Mouse (Mus musculus) hindbrain, embryonic 10.5 days (tissue): ENCODE measurements at regions not wholly inside any gene's neighbourhood (a gene's known extent, or its start where the extent isn't known, plus 50 kb on each side); places are given as distances from the start of the nearest gene placed in this dataset.

Experiments used
- DNase-seq: peaks from one replicate; pipeline ENCODE4 v3.0.0-alpha.2; 2017; ENCODE audit warnings: low spot score
- H3K27ac ChIP-seq: fragments of 300-500 bp; sonication (generic); 2 replicates; pipeline ENCODE4 v1.5.1; 2016; ENCODE audit warnings: mild to moderate bottlenecking, moderate library complexity
- H3K27me3 ChIP-seq: fragments of 300-500 bp; sonication (generic); 2 replicates; pipeline ENCODE4 v1.6.1; 2016; ENCODE audit warnings: mild to moderate bottlenecking; ENCODE audit not compliant: poor library complexity, insufficient read depth, severe bottlenecking
- H3K36me3 ChIP-seq: fragments of 300-500 bp; sonication (generic); 2 replicates; pipeline ENCODE4 v1.6.1; 2016; ENCODE audit warnings: mild to moderate bottlenecking, moderate library complexity
- H3K4me1 ChIP-seq: fragments of 300-500 bp; sonication (generic); replicated peaks from 2 replicates; pipeline ENCODE4 v1.6.1; 2016; ENCODE audit warnings: mild to moderate bottlenecking
- H3K4me3 ChIP-seq: fragments of 300-500 bp; sonication (generic); 2 replicates; pipeline ENCODE4 v1.5.1; 2016; ENCODE audit warnings: mild to moderate bottlenecking, moderate library complexity
- H3K9me3 ChIP-seq: fragments of 300-500 bp; sonication (generic); 2 replicates; pipeline ENCODE4 v1.6.1; 2016; ENCODE audit warnings: mild to moderate bottlenecking, moderate library complexity
- WGBS: fragments of 180-500 bp; shearing (Covaris S2); methylation state at CpG from one replicate; pipeline ENCODE4 v1.1.7; 2016; 5-methylcytosine and 5-hydroxymethylcytosine counted together

GRCm38 (mm10) chr16:55168433-55168832, 129.4 kb downstream of the Zpld1 start:
- H3K27ac ChIP-seq: no peak overlapping the region
- WGBS: 87% methylated on average over 2 of the region's 2 CpGs
- H3K27me3 ChIP-seq: no peaks in the 10 kb centered on the region
- peaks cover 5% of the 10 kb centered on the region; the same call in 1 of the 2 replicates for H3K4me1 ChIP-seq
- no peaks in the 10 kb centered on the region for H3K9me3 ChIP-seq
- H3K36me3 ChIP-seq: no peaks in the 10 kb centered on the region
- no peak for DNase-seq
- H3K4me3 ChIP-seq: no peak overlapping the region

GRCm38 (mm10) chr16:55166181-55166848, 131.5 kb downstream of the Zpld1 start:
- no peaks in the 10 kb centered on the region for H3K36me3 ChIP-seq
- no peaks in the 10 kb centered on the region for H3K27me3 ChIP-seq
- peaks cover 5% of the 10 kb centered on the region; the same call in 1 of the 2 replicates for H3K4me1 ChIP-seq
- H3K9me3 ChIP-seq: no peaks in the 10 kb centered on the region
- peak; percentile 13 for DNase-seq
- H3K27ac ChIP-seq: no peak overlapping the region; the same call in 1 of the 2 replicates
- no peak overlapping the region for H3K4me3 ChIP-seq
- WGBS: 60% methylated on average over 8 of the region's 8 CpGs

GRCm38 (mm10) chr16:55162926-55163325, 134.9 kb downstream of the Zpld1 start:
- no peak for DNase-seq
- no peaks in the 10 kb centered on the region for H3K9me3 ChIP-seq
- H3K27me3 ChIP-seq: no peaks in the 10 kb centered on the region
- peaks cover 5% of the 10 kb centered on the region; the same call in 1 of the 2 replicates for H3K4me1 ChIP-seq
- H3K4me3 ChIP-seq: no peak overlapping the region
- 87% methylated on average over 6 of the region's 6 CpGs for WGBS
- no peaks in the 10 kb centered on the region for H3K36me3 ChIP-seq
- no peak overlapping the region for H3K27ac ChIP-seq

GRCm38 (mm10) chr16:55151726-55152125, 146.1 kb downstream of the Zpld1 start:
- no peaks in the 10 kb centered on the region for H3K9me3 ChIP-seq
- no peaks in the 10 kb centered on the region for H3K4me1 ChIP-seq
- WGBS: 55% methylated on average over 4 of the region's 4 CpGs
- H3K27me3 ChIP-seq: no peaks in the 10 kb centered on the region
- DNase-seq: no peak
- no peak overlapping the region for H3K27ac ChIP-seq
- H3K36me3 ChIP-seq: no peaks in the 10 kb centered on the region
- no peak overlapping the region for H3K4me3 ChIP-seq

- Histone ChIP-seq H3K4me1 (no peaks in the 10 kb centered on the region), H3K36me3 (no peaks in the 10 kb centered on the region), H3K9me3 (no peaks in the 10 kb centered on the region), H3K27me3 (no peaks in the 10 kb centered on the region), H3K27ac (no peak overlapping the region), H3K4me3 (no peak overlapping the region)
- no peak for DNase-seq
- WGBS: 88% methylated on average over 6 of the region's 6 CpGs
These were observed 155.2 kb downstream of the Zpld1 start for GRCm38 (mm10) chr16:55142431-55143173.

GRCm38 (mm10) chr16:55134961-55135360, 162.8 kb downstream of the Zpld1 start:
- Histone ChIP-seq H3K4me1 (no peaks in the 10 kb centered on the region), H3K9me3 (no peaks in the 10 kb centered on the region), H3K36me3 (no peaks in the 10 kb centered on the region), H3K4me3 (no peak overlapping the region), H3K27ac (no peak overlapping the region), H3K27me3 (no peaks in the 10 kb centered on the region)
- DNase-seq: no peak

GRCm38 (mm10) chr16:55097651-55098050, 200.1 kb downstream of the Zpld1 start:
- no peak for DNase-seq
- H3K27ac ChIP-seq: no peak overlapping the region
- no peaks in the 10 kb centered on the region for H3K9me3 ChIP-seq
- 85% methylated on average over 1 of the region's 1 CpGs for WGBS
- H3K27me3 ChIP-seq: no peaks in the 10 kb centered on the region
- no peaks in the 10 kb centered on the region for H3K4me1 ChIP-seq
- H3K4me3 ChIP-seq: no peak overlapping the region
- H3K36me3 ChIP-seq: no peaks in the 10 kb centered on the region

- Histone ChIP-seq H3K27ac (no peak overlapping the region), H3K9me3 (no peaks in the 10 kb centered on the region), H3K36me3 (no peaks in the 10 kb centered on the region), H3K4me3 (no peak overlapping the region), H3K4me1 (no peaks in the 10 kb centered on the region), H3K27me3 (no peaks in the 10 kb centered on the region)
- no peak for DNase-seq
- 88% methylated on average over 1 of the region's 1 CpGs for WGBS
These were observed 210.3 kb downstream of the Zpld1 start for GRCm38 (mm10) chr16:55087461-55087860.

- WGBS: 81% methylated on average over 1 of the region's 1 CpGs
- no peak overlapping the region for H3K27ac ChIP-seq
- H3K4me3 ChIP-seq: no peak overlapping the region
- no peaks in the 10 kb centered on the region for H3K4me1 ChIP-seq
- no peaks in the 10 kb centered on the region for H3K36me3 ChIP-seq
- H3K27me3 ChIP-seq: no peaks in the 10 kb centered on the region
- no peak for DNase-seq
- H3K9me3 ChIP-seq: no peaks in the 10 kb centered on the region
These were observed 221.6 kb downstream of the Zpld1 start for GRCm38 (mm10) chr16:55076172-55076571.

GRCm38 (mm10) chr16:55039777-55040176, 258.0 kb downstream of the Zpld1 start:
- Histone ChIP-seq H3K36me3 (no peaks in the 10 kb centered on the region), H3K4me1 (no peaks in the 10 kb centered on the region), H3K27me3 (no peaks in the 10 kb centered on the region), H3K9me3 (no peaks in the 10 kb centered on the region), H3K27ac (no peak overlapping the region), H3K4me3 (no peak overlapping the region)
- no peak for DNase-seq
- WGBS: 96% methylated on average over 6 of the region's 6 CpGs

- no peaks in the 10 kb centered on the region for H3K27me3 ChIP-seq
- no peak overlapping the region for H3K27ac ChIP-seq
- WGBS: 89% methylated on average over 2 of the region's 2 CpGs
- H3K4me1 ChIP-seq: no peaks in the 10 kb centered on the region
- DNase-seq: no peak
- no peaks in the 10 kb centered on the region for H3K36me3 ChIP-seq
- H3K4me3 ChIP-seq: no peak overlapping the region
- no peaks in the 10 kb centered on the region for H3K9me3 ChIP-seq
These were observed 296.0 kb downstream of the Zpld1 start for GRCm38 (mm10) chr16:55001661-55002289.

GRCm38 (mm10) chr16:54991595-54992240, 306.1 kb downstream of the Zpld1 start:
- H3K9me3 ChIP-seq: no peaks in the 10 kb centered on the region
- DNase-seq: no peak
- WGBS: 79% methylated on average over 4 of the region's 4 CpGs
- no peaks in the 10 kb centered on the region for H3K36me3 ChIP-seq
- H3K27me3 ChIP-seq: no peaks in the 10 kb centered on the region
- no peak overlapping the region for H3K4me3 ChIP-seq
- no peaks in the 10 kb centered on the region for H3K4me1 ChIP-seq
- H3K27ac ChIP-seq: no peak overlapping the region

- DNase-seq: peak; percentile 69
- Histone ChIP-seq H3K9me3 (no peaks in the 10 kb centered on the region), H3K27me3 (no peaks in the 10 kb centered on the region), H3K4me1 (no peaks in the 10 kb centered on the region), H3K27ac (no peak overlapping the region), H3K36me3 (no peaks in the 10 kb centered on the region), H3K4me3 (peak overlapping the region; percentile 14)
- WGBS: 5% methylated on average over 9 of the region's 9 CpGs
These were observed 314.0 kb downstream of the Zpld1 start for GRCm38 (mm10) chr16:54983759-54984218.
